Mouse (Mus musculus) granulocyte monocyte progenitor cell, adult 5-6 weeks (primary cell): ENCODE data around the gene Mvb12a. TPM values are rescaled to one million over a fixed set of nuclear protein-coding genes. Genes with fewer than 3 reads are reported as not detected.

ENCODE experiments used
- ATAC-seq: replicated peaks from 2 replicates; pipeline ENCODE4 v1.8.0; 2016; ENCODE audit warnings: mild to moderate bottlenecking, moderate TSS enrichment, inconsistent platforms; ENCODE audit not compliant: poor library complexity, severe bottlenecking
- total RNA-seq, 2 experiments: library from RNA; stranded (forward) in 1 of 2; stranded (reverse) in 1 of 2; fragments of 200-712, 200-1000 nt in 1 of 2; fragments of >200 nt in 1 of 2; fragmentation: Nextera tagmentation in 1 of 2; gene quantifications; 2 replicates each; pipeline ENCODE4 v1.2.3; 2014 to 2017

Mvb12a gene
- total RNA-seq (2014; fragmentation: Nextera tagmentation) = 50.2 and 64.1 TPM in 2 replicates
- 55.0 and 56.6 TPM in 2 replicates for total RNA-seq (2017)

GRCm38 (mm10) chr8:71542632-71543343 is at the start of gene Mvb12a:
Gene Mvb12a, plus strand, starts transcription at chr8:71542922.
- ATAC-seq = peak; percentile 96

GRCm38 (mm10) chr8:71495039-71495438 is 47.7 kb upstream of the Mvb12a start:
- ATAC-seq = peak; percentile 97

- no peak for ATAC-seq
Observed at GRCm38 (mm10) chr8:71495811-71496210, 46.9 kb upstream of the Mvb12a start.

GRCm38 (mm10) chr8:71496481-71496880 is 46.2 kb upstream of the Mvb12a start:
- no peak for ATAC-seq

DNA sequence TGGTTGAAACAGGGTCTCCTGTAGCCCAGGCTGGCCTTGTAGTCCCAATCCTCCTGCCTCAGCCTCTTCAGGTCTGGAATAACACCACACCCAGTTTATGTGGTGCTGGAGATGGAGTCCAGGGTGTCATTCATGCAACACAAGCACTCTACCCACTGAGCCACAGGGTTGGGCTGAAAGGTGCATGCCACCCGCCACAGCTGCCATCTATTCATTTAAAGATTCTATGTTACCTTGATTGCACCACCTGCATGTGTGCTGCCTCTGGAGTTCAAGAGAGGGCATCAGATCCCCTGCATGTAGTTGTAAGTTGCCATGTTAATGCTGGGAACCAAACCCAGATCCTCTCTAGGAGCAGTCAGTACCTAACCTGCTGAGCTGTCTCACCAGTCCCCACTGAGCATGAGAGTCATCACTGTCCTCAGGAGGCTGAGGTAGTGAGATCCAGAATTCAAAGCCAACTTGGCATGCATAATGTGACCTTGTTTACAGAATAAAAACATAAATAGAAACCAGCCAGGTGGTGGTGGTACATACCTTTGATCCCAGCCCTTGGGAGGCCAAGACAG is 45.6 kb upstream of the Mvb12a start:
- ATAC-seq = no peak

DNA sequence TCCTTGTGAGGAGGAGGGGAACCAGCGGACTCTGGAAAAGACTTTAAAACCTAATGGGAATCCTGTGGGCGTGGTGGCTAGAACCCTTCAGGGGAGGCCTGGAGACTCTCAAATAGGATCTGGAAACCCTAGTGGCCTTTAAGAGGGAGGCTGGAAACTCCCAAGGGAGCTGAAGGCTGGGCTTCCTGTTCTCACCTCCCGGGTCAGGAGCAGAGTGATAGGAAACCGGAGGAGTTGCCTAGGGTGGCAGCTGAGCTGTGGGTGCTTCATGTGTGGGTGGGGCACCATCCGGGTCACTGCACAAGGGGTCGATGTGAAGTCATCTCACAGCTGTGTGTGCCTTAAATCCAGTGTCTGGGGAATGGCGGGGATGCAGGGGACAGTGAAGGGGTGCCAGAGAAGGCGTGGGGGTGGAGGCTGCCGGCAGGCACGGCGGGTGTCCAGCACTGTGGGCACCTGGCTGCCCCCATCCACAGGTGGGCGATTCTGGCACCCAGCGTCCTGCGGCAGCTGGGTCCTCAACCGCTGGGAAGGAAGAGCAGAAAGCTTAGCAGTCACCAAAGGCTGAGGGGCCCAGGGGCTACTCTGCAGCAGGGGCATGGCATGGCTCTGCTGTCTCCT is 44.7 kb upstream of the Mvb12a start:
- ATAC-seq = no peak

- ATAC-seq = no peak
Observed at GRCm38 (mm10) chr8:71498816-71499690, 43.7 kb upstream of the Mvb12a start.

GRCm38 (mm10) chr8:71504349-71504748 is 38.4 kb upstream of the Mvb12a start:
- no peak for ATAC-seq

DNA sequence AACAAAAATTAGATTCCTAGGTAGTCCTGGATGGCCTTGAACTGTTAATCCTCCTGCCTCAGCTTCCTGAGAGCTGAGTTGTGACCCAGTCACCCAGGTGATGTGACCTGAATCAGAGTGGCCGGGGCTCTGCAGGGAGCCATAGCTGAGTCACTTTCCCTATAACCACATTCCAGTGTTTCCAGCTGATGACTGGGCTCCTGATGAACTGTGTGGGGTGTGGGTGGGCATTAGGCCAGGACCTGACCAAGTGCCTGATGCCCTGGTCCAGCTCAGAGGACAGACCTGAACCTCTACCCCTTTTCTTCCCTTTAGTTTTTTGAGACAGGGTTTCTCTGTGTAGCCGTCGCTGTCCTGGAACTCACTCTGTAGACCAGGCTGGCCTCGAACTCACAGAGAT is 37.4 kb upstream of the Mvb12a start:
- ATAC-seq = no peak

GRCm38 (mm10) chr8:71505979-71506378 is 36.7 kb upstream of the Mvb12a start:
- no peak for ATAC-seq

DNA sequence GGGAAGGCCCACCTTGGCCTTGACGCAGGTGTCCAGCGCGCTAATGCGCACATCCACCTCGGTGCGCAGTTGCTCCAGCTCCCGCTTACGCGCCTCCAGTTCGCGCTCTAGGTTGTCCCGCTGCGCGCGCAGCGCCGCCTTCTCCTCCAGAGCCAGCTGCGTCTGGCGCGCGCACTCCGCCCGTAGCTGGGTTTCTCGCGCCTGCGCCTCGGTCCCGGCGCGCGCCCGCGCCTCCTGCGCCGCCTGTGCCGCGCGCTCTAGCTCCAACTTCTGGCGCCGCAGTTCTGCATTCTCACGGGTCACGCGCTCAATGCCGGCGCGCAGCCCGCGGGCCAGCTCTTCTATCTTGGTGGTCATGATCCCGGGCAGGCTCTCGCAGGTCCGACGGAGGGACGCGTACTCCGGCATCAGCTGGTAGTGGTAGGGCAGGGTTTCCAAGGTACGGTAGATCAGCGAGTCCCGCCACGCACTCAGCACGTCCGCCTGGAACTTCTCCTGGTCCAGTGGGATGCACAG is 35.1 kb upstream of the Mvb12a start:
- ATAC-seq = peak; percentile 68

DNA sequence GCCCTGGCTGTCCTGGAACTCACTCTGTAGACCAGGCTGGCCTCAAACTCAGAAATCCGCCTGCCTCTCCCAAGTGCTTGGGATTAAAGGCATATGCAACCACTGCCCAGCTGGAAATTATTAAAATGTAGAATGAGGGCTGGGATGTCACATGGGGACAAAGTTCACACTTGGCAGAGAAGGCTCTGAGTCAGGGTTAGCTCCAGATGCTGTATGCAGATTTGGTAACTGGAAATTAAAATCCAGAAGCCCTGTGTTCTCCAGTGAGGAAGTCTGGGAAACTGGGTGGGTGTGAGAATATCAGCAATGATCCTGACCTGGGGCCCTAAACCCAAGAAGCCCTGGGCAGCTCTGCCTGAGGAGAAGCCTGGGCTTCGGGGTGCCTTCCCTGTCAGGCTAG is 33.4 kb upstream of the Mvb12a start:
- no peak for ATAC-seq

GRCm38 (mm10) chr8:71511644-71512043 is 31.1 kb upstream of the Mvb12a start, which contains the start of gene Plvap:
Gene Plvap, minus strand, starts transcription at chr8:71511752.
- peak; percentile 84 for ATAC-seq

GRCm38 (mm10) chr8:71513018-71513754 is 29.5 kb upstream of the Mvb12a start:
- ATAC-seq = 0 out of 2 replicates have a peak, but pooled peaks have one; percentile 34

GRCm38 (mm10) chr8:71515043-71515442 is 27.7 kb upstream of the Mvb12a start:
- ATAC-seq = no peak

DNA sequence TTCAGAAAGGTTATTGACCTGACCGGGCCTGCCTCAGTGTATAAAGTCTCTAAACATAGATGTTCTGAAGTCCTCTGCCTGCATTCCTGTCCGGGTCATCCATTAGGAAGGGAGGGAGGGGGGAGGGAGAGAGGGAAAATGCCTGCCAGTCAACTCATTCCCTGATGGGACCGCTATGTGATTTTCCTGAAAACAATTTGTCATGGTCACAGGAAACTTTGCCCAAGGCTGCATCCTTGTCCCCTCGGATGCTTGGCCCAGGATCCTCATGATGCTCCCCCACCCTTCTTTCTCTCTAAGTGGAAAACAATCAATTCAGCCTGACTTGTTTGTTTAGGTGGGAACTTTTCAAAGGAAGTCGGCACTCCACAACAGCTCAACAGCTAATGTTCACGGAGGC is 25.9 kb upstream of the Mvb12a start:
- ATAC-seq = no peak

DNA sequence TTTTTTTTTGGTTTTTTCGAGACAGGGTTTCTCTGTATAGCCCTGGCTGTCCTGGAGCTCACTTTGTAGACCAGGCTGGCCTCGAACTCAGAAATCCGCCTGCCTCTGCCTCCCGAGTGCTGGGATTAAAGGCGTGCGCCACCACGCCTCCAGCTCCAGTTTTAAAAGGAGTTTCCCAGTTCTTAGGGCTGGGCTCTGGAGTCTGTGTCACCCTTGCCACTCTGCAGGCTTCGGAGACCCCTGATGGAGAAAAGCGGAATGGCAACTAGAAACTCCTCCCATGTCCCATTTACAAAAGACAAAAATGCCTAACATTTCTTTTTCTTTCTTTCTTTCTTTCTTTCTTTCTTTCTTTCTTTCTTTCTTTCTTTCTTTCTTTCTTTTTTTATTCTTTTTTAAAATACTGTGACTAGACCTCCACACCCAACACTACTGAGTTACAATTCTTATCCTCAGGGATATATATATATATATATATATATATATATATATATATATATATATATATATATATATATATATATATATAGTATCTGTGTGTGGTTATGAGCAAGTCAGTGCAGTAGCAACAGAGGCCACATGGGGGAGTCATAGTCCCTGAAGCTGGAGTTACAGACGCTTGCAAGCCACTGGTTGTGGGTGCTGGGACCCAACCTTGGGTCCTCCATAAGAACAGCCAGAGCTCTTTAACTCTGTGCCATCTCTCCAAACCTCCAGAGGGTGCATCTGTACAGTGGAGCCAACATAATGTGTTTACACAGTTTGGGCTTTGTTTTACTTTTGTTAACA is 23.5 kb upstream of the Mvb12a start:
- peak; percentile 61 for ATAC-seq

- ATAC-seq = peak; percentile 98
Observed at GRCm38 (mm10) chr8:71521634-71522033, 21.1 kb upstream of the Mvb12a start.
